Mouse (Mus musculus) testis, adult 2 months (tissue): ENCODE data around the gene Etfrf1.

Experiments used
- CTCF ChIP-seq: fragments of 200-500 bp; IDR thresholded peaks from 2 replicates; pipeline ENCODE4 v1.5.1; 2012; ENCODE audit warnings: low read depth, mild to moderate bottlenecking, inconsistent platforms, low read length, moderate library complexity; ENCODE audit not compliant: control insufficient read depth, insufficient read depth, insufficient replicate concordance
- POLR2A ChIP-seq: fragments of 200-500 bp; IDR thresholded peaks from 2 replicates; pipeline ENCODE4 v1.6.1; 2012; ENCODE audit warnings: low read depth, mild to moderate bottlenecking, inconsistent platforms, low read length, moderate library complexity; ENCODE audit not compliant: control insufficient read depth

- TF ChIP-seq POLR2A = no peak
- no peak for TF ChIP-seq CTCF
These were observed 17.5 kb upstream of the Etfrf1 start for GRCm38 (mm10) chr6:145193446-145193845.
